Mouse (Mus musculus): ENCODE results near the gene Vhl.
"Not testable (repeated sequence)": the region's sequence is repeated elsewhere in the genome, so short reads cannot be mapped to it uniquely, and the experiment has no call there.

Gene Vhl

DNA sequence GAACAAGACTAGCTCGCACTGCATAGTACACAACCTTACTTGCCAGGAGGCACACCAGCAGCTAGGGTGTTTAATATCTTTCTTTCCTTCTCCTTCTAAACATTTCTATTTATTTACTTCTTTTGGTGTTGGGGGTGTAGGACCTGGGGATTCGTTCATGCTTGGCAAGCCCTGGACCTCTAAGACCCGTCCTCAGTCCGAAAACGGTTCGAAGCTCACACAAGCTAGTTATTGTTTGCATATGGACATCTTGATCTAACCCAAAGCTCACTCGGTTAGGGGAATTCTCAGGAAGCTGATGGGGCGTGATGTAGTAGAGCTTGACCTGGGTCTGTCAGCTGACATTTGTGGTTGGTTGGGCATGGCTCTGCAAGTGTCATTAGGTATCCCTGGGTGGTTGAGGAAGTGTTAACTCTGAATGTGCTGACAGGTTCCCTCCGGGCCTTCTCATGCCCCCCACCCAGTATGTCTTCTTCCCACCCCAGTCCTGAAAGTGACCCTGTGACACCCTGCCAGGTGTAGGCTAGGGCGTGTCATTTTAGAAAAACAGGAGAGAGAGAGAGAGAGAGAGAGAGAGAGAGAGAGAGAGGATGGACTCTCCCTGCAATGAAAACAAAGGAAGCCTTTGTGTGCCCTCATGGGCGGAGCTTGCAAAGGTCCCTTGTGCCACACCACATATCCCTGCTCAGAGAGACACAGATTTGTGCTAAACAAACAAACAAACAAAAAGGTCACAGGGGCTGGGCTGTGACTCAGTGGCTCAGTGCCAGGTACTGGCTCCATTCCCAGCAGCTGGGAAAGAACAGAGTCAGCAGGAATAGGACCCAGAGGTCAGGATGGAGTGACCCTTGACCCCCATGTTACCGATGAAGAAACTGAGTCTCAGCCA is 37.8 kb downstream of the Vhl start:
- no peak for DNase-seq (ENCODE audit: low spot score in 2 of 2)

DNA sequence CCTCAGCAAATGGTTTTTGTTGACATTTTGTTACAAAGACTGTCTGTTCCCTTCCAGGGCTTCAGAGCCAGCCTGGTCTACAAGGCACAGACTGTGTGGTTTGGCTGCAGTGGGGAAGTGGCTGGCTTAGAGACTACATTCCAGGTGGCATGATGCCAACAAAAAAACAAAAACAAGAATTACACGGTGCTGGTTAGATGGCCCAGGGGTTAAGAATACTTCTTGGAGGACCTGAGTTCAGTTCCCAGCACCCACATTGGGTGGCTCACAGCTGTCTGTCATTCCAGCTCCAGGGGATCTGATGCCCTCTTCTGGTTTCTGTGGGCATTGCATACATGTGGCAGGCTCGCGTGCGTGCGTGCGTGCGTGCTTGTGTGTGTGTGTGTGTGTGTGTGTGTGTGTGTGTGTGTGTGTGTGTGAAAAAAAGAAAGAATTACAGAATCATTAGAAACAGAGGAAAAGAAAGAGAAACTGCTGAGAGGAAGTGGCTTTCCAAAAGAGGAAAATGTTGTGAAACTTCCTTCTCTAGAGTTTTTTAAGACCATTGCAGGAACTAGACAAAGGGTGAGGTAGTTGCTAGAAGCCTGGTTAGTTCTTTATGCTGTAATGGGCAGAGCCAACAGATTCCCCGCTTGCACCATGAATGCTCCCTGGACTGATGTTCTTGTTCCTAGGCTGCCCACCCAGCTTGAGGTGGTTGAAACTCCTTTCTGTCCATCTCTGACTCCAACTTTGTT is 39.4 kb downstream of the Vhl start:
- no peak for DNase-seq (ENCODE audit: low spot score in 2 of 2)

DNA sequence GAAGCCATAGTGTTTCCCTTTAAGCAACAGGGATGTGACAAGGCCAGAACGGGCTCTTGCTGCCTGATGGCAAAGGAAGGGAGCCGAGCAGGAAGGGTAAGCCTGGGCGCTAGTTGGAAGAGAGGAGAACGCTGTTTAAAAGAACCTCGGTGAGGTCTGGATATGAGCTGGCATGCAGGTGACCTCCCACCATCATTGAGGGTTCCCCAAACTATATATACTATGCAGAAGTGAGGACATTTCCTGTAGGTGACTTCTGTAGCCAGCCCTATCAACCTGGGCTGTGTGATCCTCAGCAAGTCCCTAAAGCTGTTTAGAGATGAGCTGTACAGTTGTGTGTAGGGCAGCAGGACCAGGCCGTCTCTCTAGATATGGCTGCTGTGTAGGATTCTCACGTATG is 40.5 kb downstream of the Vhl start:
- DNase-seq (ENCODE audit: low spot score in 2 of 2): no peak

DNA sequence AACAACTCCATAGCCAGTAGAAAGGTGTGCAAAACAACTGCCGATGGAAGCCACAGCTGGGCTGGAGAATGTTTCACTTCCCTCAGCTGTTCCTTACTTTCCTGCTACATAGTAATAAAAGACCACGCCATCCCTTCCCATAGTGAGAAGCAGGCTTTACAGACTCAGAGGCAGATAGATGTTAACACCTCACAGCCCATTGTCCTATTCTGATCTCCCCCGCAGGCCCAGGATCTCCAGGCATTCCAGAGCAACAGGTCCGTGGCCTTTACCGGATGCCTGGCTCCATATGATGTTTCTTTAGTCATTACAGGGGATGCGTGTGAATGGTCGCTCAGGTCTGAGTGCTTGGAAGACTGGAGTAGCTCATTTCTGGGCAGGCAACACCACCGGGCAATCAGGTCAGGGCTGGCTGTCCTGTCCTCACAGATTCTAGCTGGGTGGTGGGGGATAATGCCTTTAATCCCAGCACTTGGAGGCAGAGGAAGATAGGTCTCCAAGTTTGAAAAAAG is 43.9 kb downstream of the Vhl start:
- no peak for DNase-seq (ENCODE audit: low spot score in 2 of 2)

DNA sequence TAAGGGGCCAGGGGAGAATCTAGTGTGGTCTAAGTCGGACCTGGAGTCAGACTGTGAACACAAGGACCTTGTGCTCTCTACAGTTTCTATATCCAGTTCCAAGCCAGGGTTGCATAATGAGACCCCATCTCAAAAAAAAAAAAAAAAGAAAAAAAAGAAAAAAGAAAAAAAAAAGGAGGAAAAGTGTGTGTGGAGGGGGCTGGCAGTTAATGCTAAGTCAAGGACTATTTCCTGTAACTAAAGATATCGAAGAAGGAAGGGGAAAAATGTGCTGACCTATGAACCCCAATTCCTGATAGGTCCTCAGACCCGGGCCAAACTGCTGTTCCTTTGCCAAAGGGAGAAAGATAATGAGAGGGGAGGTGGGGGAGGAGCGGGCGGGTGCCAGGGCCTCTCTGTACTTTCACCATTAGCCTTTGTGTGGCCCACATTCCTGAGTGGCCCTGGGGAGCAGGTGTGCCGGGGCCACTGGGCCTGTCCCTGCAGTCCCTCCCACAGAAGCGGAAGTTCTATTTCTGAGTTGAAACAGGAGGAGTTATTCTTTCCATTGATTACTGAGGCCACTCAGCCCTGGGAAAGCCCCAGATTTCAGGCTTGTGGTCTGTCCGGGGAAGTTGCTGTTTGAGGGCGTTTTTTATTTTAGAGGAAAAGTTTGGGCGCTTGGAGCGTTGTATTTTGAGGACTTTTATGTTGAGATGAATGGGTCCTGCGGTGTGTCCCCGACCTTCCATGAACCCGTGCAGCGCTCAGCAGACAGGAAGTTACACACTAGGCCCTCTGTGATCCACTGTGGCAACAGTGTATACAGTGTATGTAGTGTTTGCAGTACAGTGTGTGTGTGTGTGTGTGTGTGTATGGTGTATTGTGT is 44.8 kb downstream of the Vhl start:
- DNase-seq (ENCODE audit: low spot score in 2 of 2): no peak

DNA sequence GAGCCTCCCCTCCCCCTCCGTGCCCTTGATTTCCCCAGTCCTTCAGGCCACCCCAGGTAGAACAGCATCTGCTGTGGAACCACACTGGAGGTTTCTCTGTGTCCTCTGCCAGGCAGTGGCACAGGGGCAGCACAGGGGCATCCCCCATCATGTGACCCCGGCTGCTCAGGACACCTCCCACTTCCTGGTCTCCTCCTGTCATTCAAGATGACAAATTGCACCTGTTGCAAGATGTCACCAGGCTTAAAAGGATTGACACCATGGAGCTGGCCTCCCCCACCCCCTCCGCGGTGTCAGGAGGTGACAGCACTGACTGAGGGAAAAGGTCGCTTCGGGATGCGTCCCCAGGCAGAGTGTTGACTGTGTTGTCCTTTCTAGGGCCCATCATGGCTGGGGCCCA is 46.1 kb downstream of the Vhl start:
- DNase-seq (ENCODE audit: low spot score in 2 of 2): no peak

DNA sequence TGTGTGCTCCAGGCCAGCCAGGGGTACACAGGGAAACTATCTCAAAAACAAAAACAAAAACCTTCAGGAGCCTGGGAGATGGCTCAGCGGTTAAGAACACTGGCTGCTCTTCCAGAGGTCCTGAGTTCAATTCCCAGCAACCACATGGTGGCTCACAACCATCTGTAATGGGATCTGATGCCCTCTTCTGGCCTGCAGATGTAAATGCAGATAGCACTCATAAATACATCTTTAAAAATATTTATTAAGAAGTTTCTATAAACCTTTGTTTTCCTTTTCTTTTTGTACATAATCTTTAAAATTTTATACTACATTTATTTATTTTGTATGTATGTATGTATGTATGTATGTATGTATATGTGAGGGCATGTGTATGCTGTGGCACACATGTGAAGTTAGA is 48.3 kb downstream of the Vhl start:
- not testable (repeated sequence) for DNase-seq (ENCODE audit: low spot score in 2 of 2)

DNA sequence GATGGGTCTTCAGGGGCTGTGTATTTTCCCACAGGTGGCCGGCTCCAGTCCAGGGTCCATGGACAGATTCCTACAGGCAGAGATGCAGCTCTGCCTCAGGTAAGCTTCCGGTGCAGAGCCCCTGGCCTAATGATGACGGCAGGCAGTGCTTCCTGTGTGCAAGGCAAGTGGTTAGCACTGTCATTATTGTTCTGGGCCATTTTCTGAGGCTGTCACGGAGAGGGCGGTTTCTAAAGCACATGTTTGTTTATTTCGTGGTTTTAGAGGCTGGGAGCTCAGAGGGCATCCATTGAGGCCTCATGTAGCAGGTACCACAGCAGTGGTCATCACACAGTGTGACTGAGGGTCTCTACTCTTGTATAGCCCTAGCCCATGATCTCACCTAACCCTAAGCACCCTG is 49.2 kb downstream of the Vhl start:
- DNase-seq (ENCODE audit: low spot score in 2 of 2): no peak

DNA sequence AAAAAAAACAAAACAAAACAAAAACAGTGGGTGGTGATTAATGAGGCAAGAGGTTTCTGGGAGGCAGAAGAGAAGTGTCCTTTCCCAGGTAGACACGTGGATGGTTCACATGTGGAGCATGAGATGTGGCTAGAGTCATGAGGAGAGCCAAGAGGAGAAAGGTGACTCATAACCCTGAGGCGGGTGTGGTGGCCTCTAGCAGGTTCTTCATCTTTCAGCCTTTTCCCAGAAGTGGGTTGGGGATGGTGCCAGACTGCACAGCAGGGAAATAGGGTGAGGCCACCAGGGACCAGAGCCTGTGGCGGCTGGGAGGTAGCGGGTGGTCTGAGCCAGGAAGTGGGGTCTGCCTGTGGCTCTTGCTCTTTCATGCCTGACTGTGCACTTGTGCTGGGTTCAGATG is 51.5 kb downstream of the Vhl start:
- DNase-seq (ENCODE audit: low spot score in 2 of 2): no peak

DNA sequence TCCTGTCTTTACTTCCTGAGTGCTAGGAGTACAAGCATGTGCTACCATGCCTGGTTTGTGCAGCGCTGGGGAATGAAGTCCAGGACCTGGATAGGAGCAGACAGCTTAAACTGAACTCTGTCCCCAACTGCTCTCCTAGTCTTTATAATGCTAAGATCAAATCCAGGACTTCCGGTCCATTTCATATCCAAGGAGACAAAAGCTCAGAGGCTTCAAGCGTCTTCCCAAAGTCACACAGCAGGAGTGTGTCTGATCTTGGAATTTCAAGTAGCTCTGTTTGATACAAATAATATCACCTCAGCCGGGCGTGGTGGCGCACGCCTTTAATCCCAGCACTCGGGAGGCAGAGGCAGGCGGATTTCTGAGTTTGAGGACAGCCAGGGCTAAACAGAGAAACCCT is 52.2 kb downstream of the Vhl start:
- DNase-seq (ENCODE audit: low spot score in 2 of 2): no peak

DNA sequence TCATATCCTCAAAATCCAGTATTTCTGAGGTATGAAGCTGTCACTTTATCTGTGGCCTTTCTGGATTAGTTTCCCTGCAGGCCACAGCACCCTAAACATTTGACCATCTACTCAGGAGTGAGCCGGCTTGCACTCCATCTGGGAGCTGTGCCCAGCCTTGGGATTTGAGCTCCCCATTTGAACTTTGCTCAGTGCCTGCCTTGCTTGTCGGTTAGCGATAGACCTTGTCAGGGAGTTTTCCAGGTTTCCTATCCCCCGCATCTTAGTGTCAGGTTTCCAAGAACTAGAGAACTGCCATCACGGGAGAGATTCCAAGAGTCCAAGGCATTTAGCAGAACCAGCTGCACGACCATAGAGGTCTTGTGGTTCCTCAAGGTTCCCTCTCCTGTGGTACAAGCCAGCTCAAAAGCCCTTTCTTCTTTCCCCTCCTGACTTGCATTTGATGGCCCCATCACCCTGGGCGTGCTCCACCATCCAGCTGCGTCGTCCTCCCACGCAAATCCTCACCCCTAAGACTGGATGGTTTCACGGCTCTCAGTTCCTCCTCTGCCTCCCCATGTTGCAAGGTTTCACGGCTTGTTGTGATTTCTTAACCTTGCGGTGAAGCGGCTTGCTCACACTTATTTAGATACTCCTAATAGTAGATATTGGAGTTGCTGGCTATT is 53.4 kb downstream of the Vhl start:
- no peak for DNase-seq (ENCODE audit: low spot score in 2 of 2)

DNA sequence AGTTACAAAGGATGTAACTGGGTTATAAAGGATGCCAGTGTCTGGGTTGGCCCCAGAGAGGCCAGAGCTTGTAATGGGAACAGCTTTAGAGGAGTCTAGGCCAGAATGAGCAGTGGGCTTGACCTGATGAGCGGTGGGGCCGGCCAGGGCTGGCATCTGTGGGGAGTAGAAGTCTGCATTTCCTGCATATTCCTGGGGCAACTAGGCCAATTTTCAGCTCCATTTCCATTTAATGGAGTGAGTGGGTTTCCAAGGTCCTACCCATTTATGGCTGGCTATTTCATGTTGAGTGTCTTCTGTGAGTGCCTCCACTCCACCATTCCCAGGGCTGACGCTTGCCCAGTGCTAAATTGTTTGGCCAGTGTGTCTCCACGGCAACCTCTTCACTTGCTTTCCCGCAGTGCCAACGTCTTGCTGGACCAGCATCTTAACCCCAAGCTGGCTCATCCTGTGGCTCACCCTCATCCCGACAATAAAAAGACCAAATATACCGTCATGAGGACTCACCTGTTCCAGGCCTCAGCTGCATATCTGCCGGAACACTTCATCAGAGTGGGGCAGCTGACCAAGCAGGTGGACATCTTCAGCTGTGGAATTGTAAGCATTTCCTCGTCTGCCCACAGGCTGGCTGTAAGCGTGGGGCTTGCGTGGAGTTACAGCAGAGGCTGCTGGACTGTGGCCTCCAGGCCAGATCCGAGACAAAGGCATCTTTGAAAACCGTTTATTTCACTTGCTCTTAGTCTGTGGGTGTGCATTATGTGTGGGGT is 54.7 kb downstream of the Vhl start:
- peak in 1 of 2 experiments; percentile 50 for DNase-seq (ENCODE audit: low spot score in 2 of 2)

DNA sequence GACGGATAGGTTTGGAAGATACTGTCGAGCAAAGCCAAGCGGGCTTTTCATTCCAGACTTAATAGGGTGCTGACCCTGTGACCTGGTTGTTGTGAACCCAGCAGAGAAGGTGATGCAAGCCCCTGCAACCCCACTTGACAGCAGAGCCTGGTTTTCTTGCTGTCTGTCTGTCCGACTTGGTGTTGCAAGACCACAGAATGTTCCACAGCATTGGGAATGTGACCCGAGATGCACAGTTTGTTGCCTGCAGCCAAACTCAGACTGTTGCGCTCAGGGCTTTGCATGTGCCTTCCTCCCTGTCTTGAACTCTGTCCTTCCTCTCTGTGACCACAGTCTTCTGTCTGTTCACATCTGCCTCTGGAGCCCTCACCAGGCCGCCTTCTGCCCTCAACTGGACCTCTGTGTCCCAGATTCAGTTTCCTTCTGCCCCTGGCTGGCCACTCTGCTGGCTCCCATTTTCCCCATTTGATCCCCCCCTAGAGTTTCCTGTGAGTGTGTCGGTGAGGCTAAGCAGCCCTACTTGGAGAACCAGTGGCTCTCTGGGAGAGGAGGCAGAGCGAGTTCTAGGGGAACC is 56.3 kb downstream of the Vhl start:
- DNase-seq (ENCODE audit: low spot score in 2 of 2): no peak
